Mouse (Mus musculus) heart, postnatal 36 days (tissue): ENCODE data around the gene Ccdc6. TPM values are rescaled to one million over a fixed set of nuclear protein-coding genes. Genes with fewer than 3 reads are reported as not detected.

Source experiments
- DNase-seq, 2 experiments: peaks; one replicate each; pipeline ENCODE4 v3.0.0; 2021 to 2022
- intact Hi-C: fragments of 180-260 bp; cut with DNase I; formaldehyde crosslinking; loops from one replicate; pipeline ENCODE4 v1.15.1; 2025
- total RNA-seq, 2 experiments: library from RNA; stranded (reverse); gene quantifications; 2 replicates each; pipeline ENCODE4 v1.2.3; 2021

The Ccdc6 gene
- total RNA-seq, 2 experiments from 2014 or later, result 27.7 to 29.3 TPM

DNA sequence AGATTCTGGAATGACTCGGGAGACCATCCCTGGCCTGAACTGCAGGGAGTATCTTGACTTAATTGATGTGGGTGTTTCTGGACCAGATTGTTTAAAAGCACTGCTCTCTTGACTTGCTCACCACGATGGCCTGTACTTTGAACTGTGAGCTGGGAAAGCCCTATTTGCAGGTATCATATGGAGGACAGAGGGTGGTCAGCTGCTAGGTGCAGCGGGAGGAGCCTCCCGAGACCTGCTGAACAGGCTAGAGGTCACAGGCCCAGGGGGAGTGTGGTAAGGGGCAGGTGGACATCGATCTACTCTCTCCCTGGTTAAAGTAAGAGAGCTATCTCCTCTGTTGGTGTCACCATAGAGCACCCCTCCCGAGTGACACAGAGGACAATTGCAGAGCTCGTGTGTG lies 28.6 kb downstream of the Ccdc6 start:
- intact Hi-C loops, result no loop called here

DNA sequence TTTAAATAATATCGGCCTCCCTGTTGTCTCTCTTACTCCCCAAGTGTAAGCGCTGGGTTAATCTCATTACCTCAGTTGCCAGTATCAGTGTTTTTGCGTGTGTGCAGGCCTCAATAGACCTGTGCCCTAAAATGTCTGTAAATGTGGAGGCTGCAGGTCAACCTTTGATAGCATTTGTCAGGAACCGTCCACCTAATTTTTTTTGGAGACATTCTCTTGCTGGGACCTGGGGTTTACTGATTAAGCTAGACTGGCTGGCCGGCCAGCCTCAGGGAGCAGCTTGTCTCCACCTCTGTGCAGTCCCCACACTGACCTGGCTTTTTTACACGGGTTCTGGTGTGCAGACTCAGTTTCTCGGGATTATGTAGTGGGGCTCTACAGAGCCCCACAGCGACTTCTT lies 30.4 kb downstream of the Ccdc6 start:
- intact Hi-C loops, result no loop called here
- DNase-seq, result no peak

More for the DNA sequence above, 28.6 kb downstream of the Ccdc6 start:
- no peak for DNase-seq

DNA sequence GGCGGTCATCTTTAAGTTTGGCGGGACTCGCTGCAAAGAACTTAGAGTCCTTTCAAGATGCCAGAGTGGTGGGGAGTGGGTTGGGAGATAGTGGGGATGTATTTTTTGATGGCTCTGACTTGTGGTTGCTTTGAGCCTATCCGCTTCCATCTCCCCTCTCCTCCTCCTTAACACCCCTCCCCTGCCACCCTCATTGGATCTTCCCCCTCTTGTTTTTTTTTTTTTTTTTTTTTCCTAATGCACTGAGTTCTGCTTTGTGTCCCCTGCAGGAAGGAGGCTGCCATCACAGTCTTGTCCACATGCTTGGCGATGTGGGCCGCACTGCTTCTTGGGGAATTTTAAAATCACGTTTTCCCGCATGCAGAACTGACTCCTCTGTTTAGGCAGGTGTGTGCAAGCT lies 31.5 kb downstream of the Ccdc6 start:
- intact Hi-C loops, result no loop called here
- no peak for DNase-seq

DNA sequence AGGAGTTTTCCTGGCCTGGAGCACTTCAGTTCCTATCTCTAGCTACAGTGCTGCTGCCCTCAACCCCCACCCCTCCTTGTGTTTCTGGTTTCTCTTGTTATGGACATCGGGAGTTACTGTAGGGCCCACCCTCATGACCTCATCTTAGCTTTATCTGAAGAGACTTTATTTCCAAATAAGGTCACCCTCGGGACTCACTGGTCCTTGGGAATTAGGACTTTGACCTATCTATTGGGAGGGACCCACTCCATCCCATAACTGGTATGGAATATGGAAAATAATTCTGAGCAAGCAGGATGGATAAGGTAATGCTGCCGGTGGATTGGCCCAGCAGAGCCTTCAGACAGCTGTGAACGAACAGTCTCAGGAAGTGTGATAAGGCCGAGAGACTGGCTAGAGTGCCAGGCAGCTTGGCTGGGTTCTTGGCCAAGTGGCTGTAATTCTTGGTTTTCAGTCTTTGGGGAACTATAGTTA lies 35.2 kb downstream of the Ccdc6 start:
- peak; percentile 24 to 43 for DNase-seq
- intact Hi-C loops, result loop anchor here (2.0 kb wide), 1 partner anchor 33 kb away; no protein-coding TSS in a partner anchor

DNA sequence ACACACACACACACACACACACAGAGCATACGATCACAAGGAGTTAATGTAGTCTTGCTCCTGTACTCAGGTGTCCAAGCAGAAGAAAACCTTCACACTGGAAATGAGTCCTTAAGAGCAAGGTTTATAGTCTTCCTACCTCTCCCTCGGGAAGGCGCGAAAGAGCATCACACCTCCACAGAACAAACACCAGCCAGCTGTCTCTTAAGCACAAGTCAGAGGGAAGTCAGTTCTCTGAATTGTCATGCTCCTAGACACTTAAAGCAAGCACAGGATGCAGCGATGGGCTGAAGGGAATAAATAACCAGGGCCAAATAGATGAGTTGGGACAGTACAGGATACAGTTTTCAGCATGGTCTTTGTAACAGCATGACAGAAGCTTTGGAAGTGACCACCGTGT lies 35.8 kb downstream of the Ccdc6 start:
- intact Hi-C loops, result loop anchor here (2.0 kb wide), 1 partner anchor 34 kb away; no protein-coding TSS in a partner anchor
- no peak for DNase-seq

DNA sequence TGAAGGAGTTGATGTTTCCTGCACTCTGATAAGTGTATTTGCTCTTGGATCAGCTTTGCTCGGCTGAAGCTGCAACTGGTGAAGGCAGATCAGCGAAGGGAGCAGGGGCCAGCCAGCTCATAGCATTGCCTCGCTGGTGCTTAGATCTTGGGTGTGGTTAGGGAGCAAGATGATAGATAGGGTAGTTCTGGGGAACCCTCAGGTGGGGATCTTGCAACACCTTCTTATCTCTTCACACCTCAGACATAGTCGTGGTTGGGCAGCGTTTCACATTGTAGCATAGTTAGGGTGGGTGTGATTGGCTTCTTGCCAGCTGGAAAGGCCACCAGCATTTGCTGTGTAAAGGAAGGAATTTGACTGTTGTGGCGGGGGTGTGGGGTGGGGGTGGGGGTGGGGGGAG lies 36.3 kb downstream of the Ccdc6 start:
- intact Hi-C loops, result loop anchor here (2.0 kb wide), 1 partner anchor 34 kb away; no protein-coding TSS in a partner anchor
- no peak for DNase-seq

DNA sequence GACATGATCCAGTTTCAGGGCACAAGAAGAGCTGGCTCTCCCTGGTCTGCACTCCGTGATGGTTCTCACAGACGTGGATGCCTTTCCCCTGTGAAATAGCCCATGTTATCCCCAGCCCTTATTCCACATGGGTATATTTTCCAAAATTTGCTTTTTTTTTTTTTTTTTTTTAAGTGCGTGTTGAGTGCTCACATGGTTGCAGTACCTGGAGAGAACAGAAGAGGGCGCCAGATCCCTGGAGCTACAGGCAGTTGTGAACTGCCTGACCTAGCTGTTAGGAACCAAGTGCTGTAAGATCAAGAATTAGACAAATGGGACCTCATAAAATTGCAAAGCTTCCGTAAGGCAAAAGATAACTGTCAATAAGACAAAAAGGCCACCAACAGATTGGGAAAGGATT lies 38.8 kb downstream of the Ccdc6 start:
- DNase-seq, result peak; percentile 42 to 64
- intact Hi-C loops, result no loop called here

DNA sequence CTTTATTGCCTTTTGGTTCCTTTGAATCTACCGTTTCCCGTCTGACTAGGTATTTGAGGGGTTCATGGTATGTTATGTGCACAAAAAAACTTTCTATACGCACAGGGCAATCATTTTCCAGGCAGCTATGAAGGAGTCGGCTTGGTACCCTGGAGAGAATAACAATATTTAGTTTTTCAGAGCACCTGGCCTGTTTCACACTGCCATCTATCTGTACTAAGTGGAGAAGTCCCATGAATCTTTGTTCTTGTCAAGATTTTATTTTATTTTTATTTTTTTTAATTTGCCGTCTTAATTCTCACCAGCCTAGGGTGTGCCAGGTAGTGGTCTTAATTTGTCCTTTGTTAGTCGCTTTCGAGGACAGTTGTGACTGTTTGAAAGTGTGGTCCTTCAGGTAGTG lies 40.7 kb downstream of the Ccdc6 start:
- intact Hi-C loops, result no loop called here
- no peak for DNase-seq

DNA sequence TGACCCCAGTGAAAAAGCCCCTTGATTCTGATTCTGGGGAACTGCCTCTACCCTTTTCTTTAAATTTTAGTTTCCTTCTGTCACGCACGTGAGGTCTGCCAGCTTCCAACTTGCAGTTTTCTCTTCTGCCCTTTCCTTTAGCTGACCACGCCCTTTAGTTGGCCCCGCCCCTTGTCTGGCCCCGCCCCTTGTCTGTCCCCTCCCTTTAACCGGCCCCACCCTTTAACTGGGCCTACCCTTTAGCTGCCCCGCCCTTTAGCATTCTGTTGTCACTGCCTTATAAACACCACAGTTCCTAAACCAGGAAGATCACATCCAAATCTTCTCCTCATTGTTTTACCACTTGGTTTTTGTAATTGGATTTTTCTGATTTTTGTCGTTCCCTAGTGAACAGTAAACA lies 41.2 kb downstream of the Ccdc6 start:
- intact Hi-C loops, result no loop called here
- DNase-seq, result no peak

DNA sequence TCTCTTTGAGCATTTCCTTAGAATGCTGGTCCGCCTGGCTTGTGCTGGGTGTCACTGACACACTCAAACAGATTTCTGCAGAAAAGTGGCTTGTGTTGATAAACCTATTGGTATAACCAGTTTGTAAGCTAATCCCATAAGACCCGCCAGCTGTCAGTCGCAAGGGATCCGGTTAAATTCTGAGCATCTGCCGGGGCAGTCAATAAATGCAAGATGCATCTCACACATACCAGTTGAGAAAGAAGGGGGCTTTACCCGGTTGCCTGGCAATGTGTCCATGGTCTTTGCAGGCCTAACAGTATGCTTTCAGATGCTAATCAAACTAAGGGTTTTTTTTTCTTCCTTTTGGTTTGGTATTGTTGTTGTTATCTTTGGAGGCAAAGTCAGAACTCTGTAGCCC lies 42.4 kb downstream of the Ccdc6 start:
- intact Hi-C loops, result no loop called here
- DNase-seq, result no peak

DNA sequence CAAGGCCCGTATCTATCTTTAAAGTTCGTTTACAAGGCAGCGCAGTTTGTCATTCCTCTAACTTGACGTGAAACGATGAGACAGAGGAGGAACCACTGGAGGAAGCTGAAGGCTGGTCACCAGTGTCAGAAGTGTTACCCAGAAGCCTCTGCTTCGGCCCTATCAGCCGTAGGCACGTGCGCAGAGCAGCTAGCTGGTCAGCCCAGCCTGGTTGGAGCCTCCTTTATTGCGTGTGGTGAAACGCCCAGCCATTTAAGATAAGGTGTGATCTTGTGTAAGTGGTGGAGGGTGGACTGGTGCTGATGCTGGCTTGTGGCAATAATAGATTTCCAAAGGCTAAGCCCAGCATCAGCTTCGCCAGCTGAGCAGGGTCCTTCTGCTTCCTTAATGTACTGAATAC lies 43.5 kb downstream of the Ccdc6 start:
- intact Hi-C loops, result no loop called here

DNA sequence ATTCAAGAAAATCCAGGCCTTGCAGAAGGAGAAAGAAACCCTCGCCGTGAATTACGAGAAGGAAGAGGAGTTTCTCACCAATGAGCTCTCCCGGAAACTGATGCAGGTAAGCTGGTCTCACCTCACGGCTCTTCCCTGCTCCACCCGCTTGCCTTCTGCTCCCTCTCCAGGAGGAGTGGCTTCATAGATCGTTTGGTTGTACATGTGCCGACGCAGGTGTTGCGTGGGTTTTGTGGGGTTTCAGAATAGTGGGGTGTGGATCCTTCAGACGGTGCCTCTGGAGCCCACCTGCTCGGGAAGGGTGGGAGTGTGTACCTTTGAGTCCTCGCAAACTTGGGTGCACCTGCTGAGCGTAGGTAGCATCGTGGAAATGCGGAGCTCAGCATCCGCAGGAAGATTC lies 45.7 kb downstream of the Ccdc6 start:
- intact Hi-C loops, result no loop called here
- no peak for DNase-seq

More for the DNA sequence above, 43.5 kb downstream of the Ccdc6 start:
- no peak for DNase-seq

DNA sequence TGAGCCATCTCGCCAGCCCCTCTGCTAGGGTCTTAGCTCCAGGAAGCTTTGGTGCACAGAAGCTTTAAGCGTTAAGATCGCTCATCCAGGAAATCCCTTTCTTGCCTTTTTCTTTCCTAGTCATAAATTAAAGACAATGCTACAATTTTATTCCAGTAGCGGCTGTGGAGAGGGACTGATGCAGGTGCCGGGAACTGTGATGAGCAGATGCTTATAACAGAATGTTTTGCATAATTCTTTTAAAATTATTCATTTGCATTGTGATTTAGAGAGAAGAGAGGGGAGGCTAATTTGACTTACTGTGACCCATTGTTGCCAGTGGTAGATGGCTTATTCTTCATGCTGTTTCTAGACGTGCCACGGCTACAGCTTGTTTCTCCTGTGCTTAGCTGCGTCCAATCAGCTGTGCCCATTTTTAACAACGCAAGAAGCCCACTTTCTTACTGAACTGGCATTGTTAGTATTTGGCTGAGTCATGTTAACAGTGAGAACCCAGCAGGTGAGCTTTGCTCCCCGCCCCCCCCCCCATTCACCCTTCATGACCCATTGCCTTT lies 47.2 kb downstream of the Ccdc6 start:
- intact Hi-C loops, result no loop called here
- DNase-seq, result no peak

DNA sequence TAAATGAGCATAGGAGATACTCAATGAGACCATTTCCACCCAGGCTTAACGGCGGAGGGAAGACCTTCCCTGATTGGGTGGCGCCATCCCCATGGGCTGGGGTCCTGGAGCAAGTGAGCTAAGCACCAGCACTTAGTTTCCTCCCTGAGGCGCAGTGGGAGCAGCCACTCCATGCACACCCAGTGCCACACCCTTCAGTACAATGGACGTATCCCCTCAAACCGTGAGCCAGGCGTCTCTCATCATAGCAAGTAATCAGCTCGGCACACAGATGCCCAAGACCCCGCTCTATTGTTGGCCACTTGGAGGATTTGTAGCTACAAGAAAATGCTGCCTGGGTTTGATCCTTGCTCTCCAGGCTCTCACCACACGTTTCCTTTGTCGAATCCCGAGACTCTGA lies 49.0 kb downstream of the Ccdc6 start:
- intact Hi-C loops, result no loop called here

DNA sequence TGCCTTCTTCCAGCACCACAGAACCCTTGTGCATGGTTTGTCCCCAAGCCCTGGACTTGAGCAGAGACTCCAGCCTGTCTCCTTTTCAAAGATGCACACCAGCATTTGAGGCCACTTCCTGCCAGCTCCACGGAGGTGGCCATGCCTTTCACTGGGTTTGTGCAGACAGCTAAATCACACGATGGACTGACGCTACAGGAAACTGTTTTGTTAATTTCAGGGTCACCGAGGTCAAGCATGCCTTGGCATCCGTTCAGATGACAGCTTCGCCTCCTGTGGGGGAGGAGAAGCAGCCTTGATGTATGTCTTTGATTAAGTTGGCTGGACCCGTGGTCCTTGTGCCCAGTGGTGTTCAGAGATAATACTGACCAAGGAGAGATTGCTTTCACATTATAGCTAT lies 52.2 kb downstream of the Ccdc6 start:
- no peak for DNase-seq
- intact Hi-C loops, result no loop called here

More for the DNA sequence above, 49.0 kb downstream of the Ccdc6 start:
- DNase-seq, result no peak

DNA sequence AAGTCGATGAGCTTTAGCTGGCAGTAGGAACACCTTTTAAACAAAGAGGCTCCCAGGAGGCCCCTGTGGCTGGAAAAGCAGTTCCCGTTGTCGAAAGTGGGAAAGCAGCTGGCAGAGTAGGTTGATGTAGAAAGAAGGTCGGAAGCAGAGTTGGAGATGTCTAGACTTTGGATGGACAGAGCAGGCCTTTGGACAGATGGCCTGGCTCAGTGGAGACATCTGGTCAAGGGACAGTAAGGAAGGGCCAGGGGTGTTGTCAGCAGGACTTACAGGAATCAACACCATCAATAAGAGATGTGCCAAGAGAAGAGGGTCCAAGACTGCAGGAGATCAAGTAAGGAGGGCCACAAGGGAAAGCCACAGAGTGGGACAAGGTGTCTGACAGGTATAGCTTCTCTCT lies 53.4 kb downstream of the Ccdc6 start:
- intact Hi-C loops, result loop anchor here (5.0 kb wide), 1 partner anchor 53 kb away; the partner anchor contains the start of gene Ccdc6
- no peak for DNase-seq

DNA sequence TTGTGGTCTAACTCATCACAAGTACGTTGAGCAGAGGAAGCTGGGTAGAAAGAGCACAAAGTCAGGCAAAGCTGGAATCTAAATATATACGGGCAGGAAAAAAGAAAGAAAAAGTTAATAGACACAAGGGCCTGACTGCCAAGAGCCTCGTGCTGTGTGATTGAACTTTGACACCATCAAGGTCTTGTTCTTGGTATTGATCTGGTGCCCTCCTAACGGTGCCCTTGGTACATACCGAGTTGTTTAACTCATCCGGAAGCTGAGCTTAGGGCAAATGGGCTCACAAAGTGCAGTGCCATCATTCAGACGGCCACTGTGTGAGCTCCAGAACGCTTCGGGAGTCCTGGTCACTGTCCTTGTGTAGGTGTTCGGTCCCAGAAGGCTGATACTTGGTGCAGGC lies 54.2 kb downstream of the Ccdc6 start:
- DNase-seq, result no peak
- intact Hi-C loops, result loop anchor here (5.0 kb wide), 1 partner anchor 54 kb away; the partner anchor contains the start of gene Ccdc6

DNA sequence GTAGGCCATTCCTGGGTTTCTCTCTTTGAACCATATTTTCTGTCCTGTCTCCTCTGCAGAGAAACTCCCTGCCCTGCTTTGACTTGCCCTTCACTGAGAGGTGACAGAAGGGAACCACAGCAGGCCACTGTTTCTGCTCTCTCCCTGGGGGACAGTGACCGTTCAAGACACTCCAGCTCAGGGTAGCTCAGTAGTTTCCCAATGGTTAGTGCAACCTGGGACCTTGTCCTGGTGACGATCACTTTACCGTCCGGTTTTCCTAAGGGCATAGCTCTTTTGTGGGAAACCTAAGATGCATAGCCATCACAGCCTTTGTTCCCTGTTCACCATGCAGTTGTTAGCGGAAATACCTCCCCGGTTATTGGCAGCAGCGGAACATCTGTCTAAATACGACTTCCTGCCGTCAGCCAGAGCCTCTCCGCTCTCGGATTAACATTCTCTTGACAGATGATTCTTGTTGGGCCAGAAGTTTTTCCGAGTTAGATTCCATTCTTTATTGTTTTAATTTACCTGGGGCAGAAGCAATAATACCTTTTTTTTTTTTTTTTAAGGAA lies 55.3 kb downstream of the Ccdc6 start:
- DNase-seq, result peak in 1 of 2 experiments; percentile 25
- intact Hi-C loops, result loop anchor here (5.0 kb wide), 1 partner anchor 55 kb away; the partner anchor contains the start of gene Ccdc6

DNA sequence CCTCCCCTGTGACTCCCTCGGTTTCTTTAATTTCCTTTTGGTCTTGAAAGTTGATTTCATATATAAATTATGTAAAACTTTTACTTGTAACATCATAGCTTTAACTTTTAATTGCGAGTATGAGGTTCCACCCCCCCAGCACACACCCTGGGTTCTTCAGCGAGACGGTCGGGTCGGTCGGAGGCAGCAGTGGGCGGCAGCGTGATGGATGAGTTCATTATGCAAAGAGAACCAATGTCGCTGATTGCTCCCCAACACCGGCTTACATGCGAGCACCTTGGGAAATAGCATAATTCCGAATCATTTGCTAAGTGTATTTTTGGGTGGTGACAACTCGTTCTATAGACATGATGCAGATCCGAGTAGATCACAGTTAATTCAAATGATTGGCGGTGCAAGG lies 56.9 kb downstream of the Ccdc6 start:
- no peak for DNase-seq
- intact Hi-C loops, result loop anchor here (5.0 kb wide), 1 partner anchor 57 kb away; the partner anchor contains the start of gene Ccdc6

DNA sequence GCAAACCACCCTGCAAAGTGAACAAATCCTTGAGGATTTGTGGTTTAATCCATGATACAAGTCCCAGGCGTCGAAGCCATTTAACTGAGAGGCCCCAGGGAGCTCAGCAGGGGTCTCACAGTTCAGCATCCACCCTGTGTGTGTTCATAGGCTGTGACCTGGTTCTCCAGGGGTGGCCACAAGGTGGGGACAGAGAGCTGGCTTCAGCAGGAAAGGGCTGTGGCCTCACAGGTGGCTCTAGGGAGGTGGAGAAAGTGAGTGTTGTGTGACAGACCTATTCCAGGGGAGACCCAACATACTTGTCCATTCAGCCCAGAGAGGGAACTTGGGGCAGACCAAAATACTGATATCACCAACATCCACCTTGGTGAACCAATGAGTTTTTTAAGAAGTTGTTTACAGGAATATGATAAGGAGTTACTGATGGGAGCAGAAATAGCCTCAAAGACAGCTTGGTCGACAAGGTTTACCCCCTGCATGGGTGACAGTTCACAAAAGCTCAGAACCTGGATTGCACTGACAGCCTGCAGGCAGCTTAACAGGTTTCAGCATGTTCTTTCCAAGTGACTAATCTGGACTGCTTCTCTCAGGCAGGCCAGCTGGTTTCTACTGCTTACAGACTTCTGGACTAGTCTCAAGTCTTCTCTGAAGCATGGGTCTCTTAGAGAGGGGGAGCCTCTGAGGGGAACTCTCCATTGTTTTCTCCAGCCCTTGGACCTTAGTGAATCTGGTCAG lies 59.7 kb downstream of the Ccdc6 start:
- intact Hi-C loops, result no loop called here
- DNase-seq, result peak in 1 of 2 experiments; percentile 44

DNA sequence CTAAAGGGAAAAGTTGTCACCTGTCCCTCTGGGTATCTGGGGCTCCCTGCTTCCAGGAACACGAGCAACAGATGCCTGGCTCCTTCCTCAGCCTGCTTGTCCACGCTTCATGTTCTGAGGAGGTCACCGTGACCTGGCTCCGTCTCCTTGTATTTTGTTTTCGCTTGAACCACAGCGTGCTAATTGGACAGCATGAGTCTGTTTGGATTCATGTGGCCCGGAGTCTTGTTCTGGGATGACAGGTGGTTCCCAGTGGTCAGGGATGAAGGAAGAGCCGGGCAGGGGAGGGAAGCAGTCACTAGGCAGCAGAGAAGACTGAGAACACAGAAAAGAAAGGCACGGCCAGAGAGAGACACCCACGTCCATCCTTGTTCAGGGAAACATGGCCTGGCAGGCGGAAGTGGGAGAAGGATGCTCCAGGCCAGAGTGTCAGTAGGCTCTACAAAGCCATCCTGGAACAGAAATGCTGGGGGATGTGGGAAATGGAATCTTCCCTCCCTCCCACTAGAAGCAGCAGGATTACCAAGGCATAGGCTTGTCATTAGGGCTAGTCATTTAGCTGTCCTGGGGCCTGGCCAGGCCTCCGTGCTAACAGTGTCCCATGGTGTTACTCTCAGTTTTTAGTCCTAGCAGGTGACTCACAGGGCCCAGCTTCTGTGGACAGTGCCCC lies 62.9 kb downstream of the Ccdc6 start:
- intact Hi-C loops, result no loop called here
- no peak for DNase-seq
